ENCODE assay signal across 9 mouse cellular contexts in the genomic region with DNA sequence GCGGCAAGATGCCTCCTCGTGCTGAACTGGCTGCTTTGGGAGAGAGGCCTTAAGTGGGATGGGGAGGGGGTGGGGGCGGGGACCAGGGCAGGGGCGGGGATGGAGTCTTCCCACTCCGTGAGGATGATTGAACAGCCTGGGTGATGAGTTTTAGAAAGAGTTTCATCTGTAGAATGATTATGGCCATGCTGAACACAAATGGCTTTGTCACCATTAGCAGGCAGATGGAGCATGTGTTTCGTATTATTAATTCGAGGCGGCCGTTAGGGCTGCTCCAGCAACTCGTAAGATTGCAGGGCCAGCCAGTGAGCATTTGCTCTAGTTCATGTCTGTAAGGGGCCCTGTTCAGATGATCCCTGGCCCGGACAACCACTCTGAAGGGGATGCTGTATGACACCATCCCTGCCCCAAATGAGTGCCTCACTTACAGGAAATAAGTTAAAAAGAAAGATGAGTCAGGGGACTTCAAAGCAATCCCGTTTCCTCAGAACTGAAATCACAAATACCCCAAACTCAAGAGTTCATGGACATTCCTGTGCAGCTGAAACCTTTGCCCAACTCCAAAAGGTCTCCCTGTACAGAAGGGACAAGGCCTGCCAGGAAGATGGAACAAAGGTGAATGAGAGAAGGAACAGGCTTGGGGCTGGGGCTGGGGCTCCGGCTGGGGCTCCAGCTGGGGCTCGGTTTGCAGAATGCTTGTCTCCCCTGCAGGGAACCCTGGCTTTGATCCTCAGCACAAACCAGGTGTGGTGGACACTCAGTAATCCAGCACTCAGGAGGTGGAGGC. TPM values are rescaled to one million over a fixed set of nuclear protein-coding genes. Genes with fewer than 3 reads are reported as not detected.
A peak's percentile ranks its signal among the peaks of the same experiment; 100 is the strongest.
DNase-seq lines count a peak whose midpoint lies in the region; ATAC-seq lines count a peak whose summit lies in the region.
"Had no signal": no experiment of that assay in that cellular context is flagged by ENCODE, and none has a peak within 500 bp of the region (broad histone marks: within the 10 kb centered on the region; RNA-seq: fewer than 3 reads in every experiment).

No protein-coding gene starts in this region.

- H3K9me3 ChIP-seq in limb, embryonic 10.5 days (replicated peaks), result no peaks in the 10 kb centered on the region

- 12% methylated on average over 14 of the region's 14 CpGs for WGBS in limb, embryonic 10.5 days

- H3K4me1 ChIP-seq in limb, embryonic 10.5 days, result peaks cover 53% of the 10 kb centered on the region

- H3K36me3 ChIP-seq in limb, embryonic 10.5 days, result no peaks in the 10 kb centered on the region

- DNase-seq in heart, adult 11 months, result peak; percentile 90
- no peak for DNase-seq in heart, postnatal 4 days
- peak; percentile 40 for DNase-seq in adipocyte (ENCODE audit: low spot score)
- DNase-seq in forelimb bud, embryonic 11.5 days (ENCODE audit: low read depth, low spot score), result peak; percentile 71
- DNase-seq in limb, embryonic 10.5 days (ENCODE audit: low spot score), result peak; percentile 67
- no peak for DNase-seq in c-Kit-positive CD71-positive TER-119-positive erythroid progenitor cells, embryonic 14.5 days (ENCODE audit: low spot score)
- no peak for DNase-seq in left cerebral cortex, adult 8-10 months (ENCODE audit: low spot score in 2 of 2)
- DNase-seq: lung, adult 18-20 months had no signal

- H3K27ac ChIP-seq in limb, embryonic 10.5 days, result peak overlapping the region; percentile 85

- no peaks in the 10 kb centered on the region for H3K27me3 ChIP-seq in limb, embryonic 10.5 days (ENCODE audit: low read depth, poor library complexity, severe bottlenecking)

- peak overlapping the region; percentile 33; the same call in 1 of the 2 replicates for H3K4me3 ChIP-seq in limb, embryonic 10.5 days

- no peak for ATAC-seq in frontal cortex, adult (ENCODE audit: low TSS enrichment)

RNA-seq across cellular contexts. Expression of a gene that starts 46.5 kb away (rescaled TPM):
- 100 to 1,000 TPM; 115 to 118 TPM for total RNA-seq in heart, postnatal 4 days (2021)
- 49.6 and 64.3 TPM in 2 replicates for polyA plus RNA-seq in limb, embryonic 10.5 days (2016; fragmentation: Nextera tagmentation; extraction: Ambion mirVana)
- total RNA-seq in left cerebral cortex, adult 8-10 months (2022), result 10 to 100 TPM; 46.7 to 58.2 (median 53.1) TPM

Comparison
In these comparisons a context has a peak if more than half of its experiments do, and no peak if none do; other contexts are left out.
1. DNase-seq: peak in heart, adult 11 months (single experiment), adipocyte (single experiment), forelimb bud, embryonic 11.5 days (single experiment) and limb, embryonic 10.5 days (single experiment); none in heart, postnatal 4 days (single experiment), c-Kit-positive CD71-positive TER-119-positive erythroid progenitor cells, embryonic 14.5 days (single experiment) and left cerebral cortex, adult 8-10 months (0 of 2).